Comparison of ENCODE assay signal across 24 mouse cellular contexts in the genomic region with DNA sequence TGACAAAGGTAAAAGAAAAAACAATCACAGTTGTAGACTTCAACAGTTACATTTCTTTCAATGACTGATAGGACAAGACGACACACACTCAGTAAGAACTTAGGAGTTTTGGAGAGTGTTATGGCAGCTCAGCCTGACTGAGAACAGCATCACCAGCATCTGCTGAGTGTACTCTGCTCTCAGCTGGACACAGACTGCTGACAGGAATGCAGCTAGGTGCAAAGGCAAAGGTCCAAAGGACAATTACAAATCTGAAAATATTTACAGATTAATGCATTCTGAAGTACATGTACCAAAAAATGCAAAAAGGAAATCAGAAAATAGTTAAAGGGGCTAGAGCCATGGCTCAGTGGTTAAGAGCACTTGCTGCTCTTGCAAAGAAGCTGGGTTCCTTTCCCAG. TPM values are rescaled to one million over a fixed set of nuclear protein-coding genes. Genes with fewer than 3 reads are reported as not detected.
A peak's percentile ranks its signal among the peaks of the same experiment; 100 is the strongest.
DNase-seq lines count a peak whose midpoint lies in the region; ATAC-seq lines count a peak whose summit lies in the region.
"Had no signal": no experiment of that assay in that cellular context is flagged by ENCODE, and none has a peak within 500 bp of the region (broad histone marks: within the 10 kb centered on the region; RNA-seq: fewer than 3 reads in every experiment).

No protein-coding gene starts in this region.

- peak; percentile 24 to 39 for DNase-seq in kidney, adult 8-10 months
- peak; percentile 21 to 41 for DNase-seq in kidney, postnatal 36 days
- DNase-seq in kidney, adult 11 months = no peak
- no peak for DNase-seq in liver, embryonic 11.5 days (ENCODE audit: low spot score)
- DNase-seq: adrenal gland, adult 2 months; adrenal gland, postnatal 10 days; adrenal gland, postnatal 25 days; cerebellum, adult 11 months; cerebellum, adult 18-20 months; cerebellum, adult 8-10 months; cerebellum, adult 9-11 months; cerebellum, postnatal 14 days; cerebellum, postnatal 36 days; embryo, embryonic 11 days had no signal

- 93% methylated on average over 1 of the region's 1 CpGs for WGBS in kidney, embryonic 16.5 days
- WGBS in liver, embryonic 16.5 days (ENCODE audit: insufficient replicate concordance) = 51% methylated on average over 1 of the region's 1 CpGs
- WGBS in liver, embryonic 11.5 days = 77% methylated on average over 1 of the region's 1 CpGs

- H3K36me3 ChIP-seq in kidney, embryonic 16.5 days (ENCODE audit: insufficient read depth, low read length) = peaks cover 29% of the 10 kb centered on the region
- no peaks in the 10 kb centered on the region for H3K36me3 ChIP-seq in liver, embryonic 16.5 days (ENCODE audit: control insufficient read depth, insufficient read depth)
- H3K36me3 ChIP-seq in liver, embryonic 11.5 days (ENCODE audit: control insufficient read depth, insufficient read depth, low read length) = peaks cover 7% of the 10 kb centered on the region; the same call in 1 of the 2 replicates

- no peak for ATAC-seq in kidney, embryonic 16.5 days (ENCODE audit: low FRiP score, low TSS enrichment)
- ATAC-seq in liver, embryonic 16.5 days (ENCODE audit: low read depth) = peak; percentile 56; the same call in 1 of the 2 replicates
- no peak for ATAC-seq in liver, embryonic 11.5 days (replicated peaks; ENCODE audit: low FRiP score)
- ATAC-seq: forebrain, embryonic 14.5 days had no signal

- H3K27ac ChIP-seq in kidney, embryonic 16.5 days (ENCODE audit: low read length) = no peak overlapping the region
- no peak overlapping the region for H3K27ac ChIP-seq in liver, embryonic 16.5 days (ENCODE audit: low read length)
- H3K27ac ChIP-seq in liver, embryonic 11.5 days (ENCODE audit: low read depth, low read length) = no peak overlapping the region
- H3K27ac ChIP-seq: embryonic facial prominence, embryonic 13.5 days; embryonic facial prominence, embryonic 15.5 days; forebrain, embryonic 10.5 days; forebrain, embryonic 12.5 days had no signal

- no peak overlapping the region for H3K9ac ChIP-seq in kidney, embryonic 16.5 days (replicated peaks; ENCODE audit: low read length)
- no peak overlapping the region for H3K9ac ChIP-seq in liver, embryonic 16.5 days (ENCODE audit: low read depth, low read length)
- H3K9ac ChIP-seq in liver, embryonic 11.5 days (ENCODE audit: low read depth, low read length) = no peak overlapping the region
- H3K9ac ChIP-seq: embryonic facial prominence, embryonic 13.5 days; embryonic facial prominence, embryonic 15.5 days; forebrain, embryonic 12.5 days had no signal

- no peaks in the 10 kb centered on the region for H3K27me3 ChIP-seq in kidney, embryonic 16.5 days (ENCODE audit: insufficient read depth, low read length)
- H3K27me3 ChIP-seq in liver, embryonic 16.5 days (ENCODE audit: control insufficient read depth, insufficient read depth, low read depth, low read length) = no peaks in the 10 kb centered on the region
- no peaks in the 10 kb centered on the region for H3K27me3 ChIP-seq in liver, embryonic 11.5 days (replicated peaks; ENCODE audit: control insufficient read depth, insufficient read depth, low read length)
- H3K27me3 ChIP-seq: embryonic facial prominence, embryonic 13.5 days; embryonic facial prominence, embryonic 15.5 days; forebrain, embryonic 12.5 days had no signal

- H3K4me1 ChIP-seq in kidney, embryonic 16.5 days (ENCODE audit: insufficient read depth, low read length) = no peaks in the 10 kb centered on the region
- peaks cover 3% of the 10 kb centered on the region; the same call in 1 of the 2 replicates for H3K4me1 ChIP-seq in liver, embryonic 16.5 days (ENCODE audit: control insufficient read depth, low read depth, low read length)
- H3K4me1 ChIP-seq in liver, embryonic 11.5 days (replicated peaks; ENCODE audit: control insufficient read depth, insufficient read depth, low read length) = no peaks in the 10 kb centered on the region
- H3K4me1 ChIP-seq: forebrain, embryonic 12.5 days had no signal

- H3K4me3 ChIP-seq in kidney, embryonic 16.5 days (ENCODE audit: low read length) = no peak overlapping the region
- no peak overlapping the region for H3K4me3 ChIP-seq in liver, embryonic 16.5 days (ENCODE audit: low read depth, low read length)
- H3K4me3 ChIP-seq in liver, embryonic 11.5 days (ENCODE audit: low read depth, low read length) = no peak overlapping the region
- H3K4me3 ChIP-seq: embryonic facial prominence, embryonic 13.5 days; embryonic facial prominence, embryonic 15.5 days; erythroblast, embryonic 14.5 days; forebrain, embryonic 10.5 days; forebrain, embryonic 12.5 days had no signal

- H3K4me2 ChIP-seq in kidney, embryonic 16.5 days (replicated peaks; ENCODE audit: low read depth, low read length) = no peak overlapping the region
- H3K4me2 ChIP-seq in liver, embryonic 16.5 days (ENCODE audit: low read depth, low read length) = no peak overlapping the region
- no peak overlapping the region for H3K4me2 ChIP-seq in liver, embryonic 11.5 days
- H3K4me2 ChIP-seq: embryonic facial prominence, embryonic 13.5 days; embryonic facial prominence, embryonic 15.5 days; forebrain, embryonic 12.5 days had no signal

- H3K9me3 ChIP-seq in kidney, embryonic 16.5 days (ENCODE audit: low read length) = no peaks in the 10 kb centered on the region
- no peaks in the 10 kb centered on the region for H3K9me3 ChIP-seq in liver, embryonic 16.5 days (replicated peaks; ENCODE audit: control insufficient read depth, low read length)
- no peaks in the 10 kb centered on the region for H3K9me3 ChIP-seq in liver, embryonic 11.5 days (ENCODE audit: control insufficient read depth, low read length)
- H3K9me3 ChIP-seq: embryonic facial prominence, embryonic 13.5 days; embryonic facial prominence, embryonic 15.5 days; forebrain, embryonic 10.5 days; forebrain, embryonic 12.5 days had no signal

RNA-seq across cellular contexts. Expression of a gene that starts 19.9 kb away (rescaled TPM):
- 13.0 and 13.6 TPM in 2 replicates for polyA plus RNA-seq in kidney, embryonic 16.5 days (2015; fragmentation: Nextera tagmentation; extraction: Ambion mirVana)
- 3.4 and 3.7 TPM in 2 replicates for polyA plus RNA-seq in liver, embryonic 16.5 days (2015; fragmentation: Nextera tagmentation; extraction: Ambion mirVana)
- polyA plus RNA-seq in liver, embryonic 11.5 days (2014; fragmentation: Nextera tagmentation; extraction: Ambion mirVana) = 10.8 and 12.7 TPM in 2 replicates

RNA-seq across cellular contexts. Expression of a gene that starts 21.0 kb away (rescaled TPM):
- 119 and 124 TPM in 2 replicates for polyA plus RNA-seq in kidney, embryonic 16.5 days (2015; fragmentation: Nextera tagmentation; extraction: Ambion mirVana)
- polyA plus RNA-seq in liver, embryonic 16.5 days (2015; fragmentation: Nextera tagmentation; extraction: Ambion mirVana) = 26.3 and 28.7 TPM in 2 replicates
- 57.9 and 67.4 TPM in 2 replicates for polyA plus RNA-seq in liver, embryonic 11.5 days (2014; fragmentation: Nextera tagmentation; extraction: Ambion mirVana)

RNA-seq across cellular contexts. Expression of a gene that starts 42.3 kb away (rescaled TPM):
- 9.3 and 9.6 TPM in 2 replicates for polyA plus RNA-seq in kidney, embryonic 16.5 days (2015; fragmentation: Nextera tagmentation; extraction: Ambion mirVana)
- polyA plus RNA-seq in liver, embryonic 16.5 days (2015; fragmentation: Nextera tagmentation; extraction: Ambion mirVana) = 1.0 and 1.4 TPM in 2 replicates
- 3.2 and 3.6 TPM in 2 replicates for polyA plus RNA-seq in liver, embryonic 11.5 days (2014; fragmentation: Nextera tagmentation; extraction: Ambion mirVana)
- polyA plus RNA-seq: erythroblast, embryonic 14.5 days had no signal

RNA-seq across cellular contexts. Expression of a gene that starts 54.5 kb away (rescaled TPM):
- not detected in 2 replicates for polyA plus RNA-seq in kidney, embryonic 16.5 days (2015; fragmentation: Nextera tagmentation; extraction: Ambion mirVana)
- not detected in 2 replicates for polyA plus RNA-seq in liver, embryonic 16.5 days (2015; fragmentation: Nextera tagmentation; extraction: Ambion mirVana)
- polyA plus RNA-seq in liver, embryonic 11.5 days (2014; fragmentation: Nextera tagmentation; extraction: Ambion mirVana) = not detected in 2 replicates
- polyA plus RNA-seq: adrenal gland, adult 2 months; C2C12; embryonic facial prominence, embryonic 11.5 days; embryonic facial prominence, embryonic 13.5 days; embryonic facial prominence, embryonic 15.5 days; erythroblast, embryonic 14.5 days; forebrain, embryonic 10.5 days; forebrain, embryonic 12.5 days; forebrain, embryonic 14.5 days had no signal

Comparison
In these comparisons a context has a peak if more than half of its experiments do, and no peak if none do; other contexts are left out.
1. DNase-seq: peak in kidney, adult 8-10 months (2 of 2) and kidney, postnatal 36 days (2 of 2); none in kidney, adult 11 months (single experiment) and liver, embryonic 11.5 days (single experiment).